Mouse (Mus musculus) lung, postnatal 14 days (tissue): ENCODE measurements at regions not wholly inside any gene's neighbourhood (a gene's known extent, or its start where the extent isn't known, plus 50 kb on each side); places are given as distances from the start of the nearest gene placed in this dataset.

ENCODE experiments used
- DNase-seq: peaks from one replicate; pipeline ENCODE4 v3.0.0; 2021

- DNase-seq = no peak
Observed at GRCm38 (mm10) chr3:52586418-52586817, 318.3 kb downstream of the Foxo1 start.

DNA sequence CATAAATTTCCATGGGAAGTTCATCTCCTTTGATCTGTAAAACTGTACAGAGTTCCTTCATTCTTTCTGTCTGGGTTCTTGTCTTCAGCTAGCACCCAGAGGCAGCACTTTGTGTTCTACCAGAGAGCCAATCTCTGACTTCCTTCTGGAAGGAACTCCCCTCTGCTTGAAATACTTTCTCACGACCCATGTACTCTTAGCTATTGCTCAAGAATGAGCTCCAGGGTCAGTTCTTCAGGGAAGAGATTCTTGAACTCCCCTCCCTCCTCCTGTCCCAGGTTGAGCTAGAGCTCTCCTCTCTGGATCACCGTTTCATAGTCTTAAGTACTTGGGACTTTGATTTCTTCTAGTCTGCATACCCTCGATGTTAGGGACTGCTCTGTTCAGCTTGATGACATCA is 311.8 kb downstream of the Foxo1 start:
- DNase-seq = no peak

- DNase-seq = no peak
Observed at GRCm38 (mm10) chr3:52579096-52579495, 311.0 kb downstream of the Foxo1 start.

- peak; percentile 35 for DNase-seq
Observed at GRCm38 (mm10) chr3:52576703-52577244, 308.6 kb downstream of the Foxo1 start.

- DNase-seq = no peak
Observed at GRCm38 (mm10) chr3:52575237-52575798, 307.2 kb downstream of the Foxo1 start.

- no peak for DNase-seq
Observed at GRCm38 (mm10) chr3:52574341-52574740, 306.2 kb downstream of the Foxo1 start.

- DNase-seq = no peak
Observed at GRCm38 (mm10) chr3:52573806-52574205, 305.7 kb downstream of the Foxo1 start.

- DNase-seq = no peak
Observed at GRCm38 (mm10) chr3:52572514-52573485, 304.7 kb downstream of the Foxo1 start.

- DNase-seq = no peak
Observed at GRCm38 (mm10) chr3:52567606-52568372, 299.7 kb downstream of the Foxo1 start.

- no peak for DNase-seq
Observed at GRCm38 (mm10) chr3:52563595-52563994, 295.5 kb downstream of the Foxo1 start.

- DNase-seq = no peak
Observed at GRCm38 (mm10) chr3:52562816-52563215, 294.7 kb downstream of the Foxo1 start.

- no peak for DNase-seq
Observed at GRCm38 (mm10) chr3:52559481-52559880, 291.3 kb downstream of the Foxo1 start.

DNA sequence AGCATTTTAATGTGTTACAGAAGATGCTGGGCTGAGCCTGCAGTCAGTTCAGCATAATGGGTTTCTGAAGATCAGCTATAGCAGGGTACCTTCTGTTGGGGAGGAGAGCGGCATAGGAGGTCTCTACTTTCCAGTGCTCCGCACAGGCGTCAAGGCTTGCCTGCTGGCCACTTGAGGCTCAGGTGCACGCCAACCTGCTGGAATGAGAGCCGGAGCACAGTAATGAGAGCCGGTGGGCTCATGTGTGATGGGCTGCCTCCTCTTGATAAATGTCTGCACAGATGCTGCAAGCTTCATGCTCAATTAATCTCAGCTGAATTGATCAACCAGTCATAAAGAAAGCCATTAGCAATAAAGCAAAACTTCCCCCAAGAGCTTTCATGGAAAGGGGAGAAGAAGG is 290.6 kb downstream of the Foxo1 start:
- no peak for DNase-seq

- DNase-seq = no peak
Observed at GRCm38 (mm10) chr3:52557296-52557695, 289.2 kb downstream of the Foxo1 start.

DNA sequence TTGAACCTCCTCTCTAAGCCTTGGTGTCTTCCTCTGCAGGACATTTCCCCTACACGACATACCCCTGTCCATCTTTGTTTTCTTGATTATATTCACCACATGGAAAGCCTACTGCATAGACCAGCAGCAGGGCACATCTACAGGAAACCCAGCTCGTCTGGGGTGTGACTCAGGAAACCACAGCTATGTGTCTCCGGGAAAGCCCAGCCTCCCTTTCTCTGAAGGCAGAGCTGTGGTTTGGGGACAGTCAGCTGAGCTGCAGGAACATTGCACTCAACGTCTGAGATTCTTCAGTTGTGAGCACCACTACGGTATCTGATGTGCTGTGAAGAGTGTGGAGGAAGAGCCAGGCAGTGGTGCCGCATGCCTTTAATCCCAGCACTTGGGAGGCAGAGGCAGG is 286.9 kb downstream of the Foxo1 start:
- no peak for DNase-seq

GRCm38 (mm10) chr3:52554490-52554889 is 286.4 kb downstream of the Foxo1 start:
- DNase-seq = no peak

GRCm38 (mm10) chr3:52548201-52548893 is 280.2 kb downstream of the Foxo1 start:
- no peak for DNase-seq

- DNase-seq = no peak
Observed at GRCm38 (mm10) chr3:52546035-52546434, 277.9 kb downstream of the Foxo1 start.

DNA sequence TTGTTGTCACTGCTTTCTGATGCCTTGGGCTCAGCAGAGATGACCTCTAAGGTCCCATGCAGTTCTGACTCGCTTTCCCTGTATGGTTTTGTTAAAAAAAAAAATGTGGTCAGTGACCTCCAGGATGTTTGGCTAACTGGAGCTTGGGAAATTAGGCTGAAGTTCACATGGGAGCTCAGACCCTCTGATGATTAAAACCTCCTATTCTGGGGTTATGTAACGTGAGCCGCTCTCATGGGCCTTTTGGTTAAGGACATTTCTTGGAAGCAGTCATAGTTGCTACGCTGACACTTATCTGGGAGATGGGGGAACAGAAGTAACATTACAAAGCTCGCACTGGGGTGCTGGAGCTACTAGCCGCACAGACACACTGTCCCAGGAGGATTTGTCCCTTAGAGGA is 274.9 kb downstream of the Foxo1 start:
- DNase-seq = no peak

- no peak for DNase-seq
Observed at GRCm38 (mm10) chr3:52540862-52541380, 272.8 kb downstream of the Foxo1 start.

GRCm38 (mm10) chr3:52539813-52540378 is 271.8 kb downstream of the Foxo1 start:
- no peak for DNase-seq

GRCm38 (mm10) chr3:52538306-52538705 is 270.2 kb downstream of the Foxo1 start:
- no peak for DNase-seq
